Mouse (Mus musculus): ENCODE results near the gene Gmfb. TPM values are rescaled to one million over a fixed set of nuclear protein-coding genes. Genes with fewer than 3 reads are reported as not detected.
A peak's percentile ranks its signal among the peaks of the same experiment; 100 is the strongest.

Gene Gmfb
- 47.5 and 51.2 TPM in 2 replicates for polyA plus RNA-seq (2015; fragmentation: Nextera tagmentation; extraction: Ambion mirVana)

GRCm38 (mm10) chr14:46821873-46822716 lies at the start of gene Gmfb:
Gene Gmfb (minus strand): TSS chr14:46822242.
- H3K9ac ChIP-seq (ENCODE audit: low read depth, low read length): peak within 1 kb of the TSS; percentile 94
- H3K9me3 ChIP-seq (ENCODE audit: control insufficient read depth, low read length): no peaks in the 10 kb centered on the region
- ATAC-seq: peak; percentile 96
- H3K4me1 ChIP-seq (ENCODE audit: control insufficient read depth, insufficient read depth, low read length): peaks cover 13% of the 10 kb centered on the region
- peaks cover under 1% of the 10 kb centered on the region; the same call in 1 of the 2 replicates for H3K36me3 ChIP-seq (ENCODE audit: control insufficient read depth, insufficient read depth, low read length)
- H3K27me3 ChIP-seq (replicated peaks; ENCODE audit: control insufficient read depth, insufficient read depth, low read length): no peaks in the 10 kb centered on the region
- under 1% methylated on average over 65 of the region's 65 CpGs for WGBS
- H3K4me3 ChIP-seq (ENCODE audit: low read length): peak within 1 kb of the TSS; percentile 85
- peak within 1 kb of the TSS; percentile 93 for H3K27ac ChIP-seq (ENCODE audit: low read length)
- H3K4me2 ChIP-seq (ENCODE audit: low read depth, low read length): peak within 1 kb of the TSS; percentile 84

DNA sequence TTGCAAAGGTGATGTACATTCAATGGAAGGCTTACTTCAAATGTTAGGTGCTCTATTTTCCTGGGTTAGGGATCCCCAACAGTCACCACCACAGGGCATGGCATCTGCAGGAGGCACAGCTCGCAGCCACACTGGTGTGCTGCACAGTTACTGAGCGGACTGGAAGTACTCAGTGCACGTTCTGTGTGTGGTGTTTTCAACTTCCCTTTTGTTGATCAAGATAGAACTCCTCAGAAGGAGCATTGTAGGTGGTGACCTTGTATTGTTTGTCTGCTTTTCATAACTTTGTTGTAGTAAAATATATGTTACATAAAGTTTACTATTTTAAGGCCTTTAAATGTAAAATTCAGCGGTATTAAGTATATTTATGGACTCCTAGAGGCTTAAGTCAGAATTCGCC lies 40.9 kb upstream of the Gmfb start:
- no peaks in the 10 kb centered on the region for H3K36me3 ChIP-seq (ENCODE audit: control insufficient read depth, insufficient read depth, low read length)
- H3K9me3 ChIP-seq (ENCODE audit: control insufficient read depth, low read length): no peaks in the 10 kb centered on the region
- H3K9ac ChIP-seq (ENCODE audit: low read depth, low read length): no peak overlapping the region
- no peaks in the 10 kb centered on the region for H3K27me3 ChIP-seq (replicated peaks; ENCODE audit: control insufficient read depth, insufficient read depth, low read length)
- no peak for ATAC-seq
- H3K4me1 ChIP-seq (ENCODE audit: control insufficient read depth, insufficient read depth, low read length): no peaks in the 10 kb centered on the region
- H3K27ac ChIP-seq (ENCODE audit: low read length): no peak overlapping the region
- H3K4me3 ChIP-seq (ENCODE audit: low read length): no peak overlapping the region
- 95% methylated on average over 5 of the region's 5 CpGs for WGBS
- no peak overlapping the region for H3K4me2 ChIP-seq (ENCODE audit: low read depth, low read length)

DNA sequence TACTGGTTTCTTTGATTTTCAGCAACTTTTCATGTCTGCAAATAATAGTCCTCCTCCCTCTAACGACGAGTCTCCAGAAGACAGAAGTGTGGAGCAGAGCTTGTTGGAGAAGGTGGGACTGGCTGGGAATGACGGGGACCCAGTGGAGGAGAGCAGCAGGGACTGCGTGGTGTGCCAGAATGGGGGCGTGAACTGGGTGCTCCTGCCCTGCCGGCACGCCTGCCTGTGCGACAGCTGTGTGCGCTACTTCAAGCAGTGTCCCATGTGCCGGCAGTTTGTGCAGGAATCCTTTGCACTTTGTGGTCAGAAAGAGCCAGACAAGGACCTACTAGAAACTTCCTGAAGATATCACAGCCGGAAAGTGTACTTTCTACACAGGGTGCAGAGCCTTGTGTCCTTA lies 31.6 kb upstream of the Gmfb start:
- Histone ChIP-seq H3K27me3 (replicated peaks; ENCODE audit: control insufficient read depth, insufficient read depth, low read length) (no peaks in the 10 kb centered on the region), H3K9ac (ENCODE audit: low read depth, low read length) (no peak overlapping the region), H3K27ac (ENCODE audit: low read length) (no peak overlapping the region), H3K36me3 (ENCODE audit: control insufficient read depth, insufficient read depth, low read length) (no peaks in the 10 kb centered on the region), H3K4me2 (ENCODE audit: low read depth, low read length) (no peak overlapping the region), H3K4me1 (ENCODE audit: control insufficient read depth, insufficient read depth, low read length) (no peaks in the 10 kb centered on the region), H3K9me3 (ENCODE audit: control insufficient read depth, low read length) (no peaks in the 10 kb centered on the region), H3K4me3 (ENCODE audit: low read length) (no peak overlapping the region)
- WGBS: 86% methylated on average over 11 of the region's 11 CpGs
- no peak for ATAC-seq

- Histone ChIP-seq H3K27me3 (replicated peaks; ENCODE audit: control insufficient read depth, insufficient read depth, low read length) (no peaks in the 10 kb centered on the region), H3K4me1 (ENCODE audit: control insufficient read depth, insufficient read depth, low read length) (no peaks in the 10 kb centered on the region), H3K4me3 (ENCODE audit: low read length) (no peak overlapping the region), H3K27ac (ENCODE audit: low read length) (no peak overlapping the region), H3K4me2 (ENCODE audit: low read depth, low read length) (no peak overlapping the region), H3K9me3 (ENCODE audit: control insufficient read depth, low read length) (no peaks in the 10 kb centered on the region), H3K9ac (ENCODE audit: low read depth, low read length) (no peak overlapping the region), H3K36me3 (ENCODE audit: control insufficient read depth, insufficient read depth, low read length) (no peaks in the 10 kb centered on the region)
- ATAC-seq: no peak
- WGBS: 92% methylated on average over 1 of the region's 1 CpGs
Observed at GRCm38 (mm10) chr14:46849769-46850168, 27.7 kb upstream of the Gmfb start.

DNA sequence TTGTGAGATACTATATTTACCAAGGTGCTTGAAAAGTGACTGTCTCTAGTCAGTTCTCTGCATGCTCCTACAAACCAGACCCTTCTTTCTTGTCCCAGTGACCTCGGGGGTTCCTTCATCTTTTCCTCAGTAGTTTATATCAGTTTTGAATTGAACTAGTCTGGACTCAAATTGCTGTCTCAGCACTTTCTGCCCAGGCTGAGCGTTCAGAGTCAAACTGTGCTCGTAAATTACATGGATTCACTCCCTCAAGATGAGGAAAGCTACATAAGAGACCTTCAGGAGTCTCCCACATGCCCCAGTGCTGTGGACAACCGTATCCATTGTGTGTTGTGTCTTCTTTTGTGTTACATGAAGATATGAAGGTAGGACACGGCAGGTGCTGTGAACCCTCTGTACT lies 26.7 kb upstream of the Gmfb start:
- Histone ChIP-seq H3K4me3 (ENCODE audit: low read length) (no peak overlapping the region), H3K4me2 (ENCODE audit: low read depth, low read length) (no peak overlapping the region), H3K27me3 (replicated peaks; ENCODE audit: control insufficient read depth, insufficient read depth, low read length) (no peaks in the 10 kb centered on the region), H3K9me3 (ENCODE audit: control insufficient read depth, low read length) (no peaks in the 10 kb centered on the region), H3K9ac (ENCODE audit: low read depth, low read length) (no peak overlapping the region), H3K36me3 (ENCODE audit: control insufficient read depth, insufficient read depth, low read length) (no peaks in the 10 kb centered on the region), H3K4me1 (ENCODE audit: control insufficient read depth, insufficient read depth, low read length) (no peaks in the 10 kb centered on the region), H3K27ac (ENCODE audit: low read length) (no peak overlapping the region)
- 73% methylated on average over 5 of the region's 5 CpGs for WGBS
- no peak for ATAC-seq

DNA sequence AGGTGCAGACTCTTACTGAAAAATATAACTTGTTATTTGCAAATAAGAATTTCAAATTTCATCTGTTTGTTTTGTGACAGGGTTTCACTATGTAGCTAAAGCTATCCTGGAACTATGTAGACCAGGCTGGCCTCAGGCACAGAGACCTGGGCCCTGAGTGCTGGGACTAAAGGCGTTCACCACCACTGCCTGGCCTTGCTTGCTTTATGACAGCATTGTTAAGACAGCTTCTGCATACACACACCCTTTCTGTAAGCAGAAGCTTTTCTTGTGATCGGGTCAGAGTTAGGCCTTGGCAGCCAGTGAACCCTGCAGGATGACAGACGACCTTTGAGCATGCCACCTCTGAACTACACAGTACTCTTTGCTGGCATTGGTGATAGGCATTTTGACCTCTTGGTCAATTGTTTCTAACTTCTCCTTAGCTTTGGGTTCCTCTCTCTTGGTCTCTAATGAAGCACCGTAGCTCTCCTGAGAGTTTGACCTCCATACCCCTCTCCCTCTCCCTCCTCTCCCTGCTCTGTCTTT lies 26.1 kb upstream of the Gmfb start:
- no peak for ATAC-seq
- no peak overlapping the region for H3K9ac ChIP-seq (ENCODE audit: low read depth, low read length)
- H3K27ac ChIP-seq (ENCODE audit: low read length): no peak overlapping the region
- no peaks in the 10 kb centered on the region for H3K36me3 ChIP-seq (ENCODE audit: control insufficient read depth, insufficient read depth, low read length)
- no peaks in the 10 kb centered on the region for H3K27me3 ChIP-seq (replicated peaks; ENCODE audit: control insufficient read depth, insufficient read depth, low read length)
- no peak overlapping the region for H3K4me2 ChIP-seq (ENCODE audit: low read depth, low read length)
- H3K4me3 ChIP-seq (ENCODE audit: low read length): no peak overlapping the region
- 66% methylated on average over 4 of the region's 4 CpGs for WGBS
- H3K9me3 ChIP-seq (ENCODE audit: control insufficient read depth, low read length): no peaks in the 10 kb centered on the region
- no peaks in the 10 kb centered on the region for H3K4me1 ChIP-seq (ENCODE audit: control insufficient read depth, insufficient read depth, low read length)

DNA sequence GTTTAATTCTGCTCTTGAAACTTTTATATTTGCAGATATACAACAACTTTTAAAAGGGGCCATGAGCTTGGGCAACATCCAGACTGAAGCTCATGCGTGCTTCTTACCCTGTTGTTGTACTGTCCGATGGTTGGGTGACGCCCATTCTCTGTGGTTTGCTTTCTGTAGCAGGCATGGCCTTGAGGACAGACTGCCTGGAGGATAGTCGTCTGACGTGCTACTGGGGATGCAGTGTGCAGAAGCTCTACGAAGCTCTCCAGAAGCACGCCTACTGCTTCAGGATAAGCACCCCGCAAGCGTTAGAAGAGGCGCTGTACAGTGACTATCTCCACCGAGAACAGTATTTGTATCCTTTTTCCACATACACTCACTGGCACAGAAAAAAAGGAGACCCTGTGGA lies 23.7 kb upstream of the Gmfb start:
- H3K36me3 ChIP-seq (ENCODE audit: control insufficient read depth, insufficient read depth, low read length): peaks cover 7% of the 10 kb centered on the region
- no peak for ATAC-seq
- H3K4me3 ChIP-seq (ENCODE audit: low read length): no peak overlapping the region
- H3K4me2 ChIP-seq (ENCODE audit: low read depth, low read length): no peak overlapping the region
- no peaks in the 10 kb centered on the region for H3K9me3 ChIP-seq (ENCODE audit: control insufficient read depth, low read length)
- H3K4me1 ChIP-seq (ENCODE audit: control insufficient read depth, insufficient read depth, low read length): no peaks in the 10 kb centered on the region
- H3K9ac ChIP-seq (ENCODE audit: low read depth, low read length): no peak overlapping the region
- H3K27ac ChIP-seq (ENCODE audit: low read length): no peak overlapping the region
- H3K27me3 ChIP-seq (replicated peaks; ENCODE audit: control insufficient read depth, insufficient read depth, low read length): no peaks in the 10 kb centered on the region
- WGBS: 92% methylated on average over 11 of the region's 11 CpGs

- H3K9me3 ChIP-seq (ENCODE audit: control insufficient read depth, low read length): no peaks in the 10 kb centered on the region
- H3K4me1 ChIP-seq (ENCODE audit: control insufficient read depth, insufficient read depth, low read length): no peaks in the 10 kb centered on the region
- H3K4me2 ChIP-seq (ENCODE audit: low read depth, low read length): no peak overlapping the region
- H3K27ac ChIP-seq (ENCODE audit: low read length): no peak overlapping the region
- H3K4me3 ChIP-seq (ENCODE audit: low read length): no peak overlapping the region
- WGBS: 47% methylated on average over 4 of the region's 4 CpGs
- no peaks in the 10 kb centered on the region for H3K27me3 ChIP-seq (replicated peaks; ENCODE audit: control insufficient read depth, insufficient read depth, low read length)
- no peak for ATAC-seq
- H3K36me3 ChIP-seq (ENCODE audit: control insufficient read depth, insufficient read depth, low read length): peaks cover 7% of the 10 kb centered on the region
- H3K9ac ChIP-seq (ENCODE audit: low read depth, low read length): no peak overlapping the region
Observed at GRCm38 (mm10) chr14:46839326-46839725, 17.3 kb upstream of the Gmfb start.

- Histone ChIP-seq H3K4me3 (ENCODE audit: low read length) (peak overlapping the region; percentile 83), H3K36me3 (ENCODE audit: control insufficient read depth, insufficient read depth, low read length) (no peaks in the 10 kb centered on the region), H3K9me3 (ENCODE audit: control insufficient read depth, low read length) (no peaks in the 10 kb centered on the region), H3K9ac (ENCODE audit: low read depth, low read length) (peak overlapping the region; percentile 87), H3K27ac (ENCODE audit: low read length) (peak overlapping the region; percentile 45; the same call in 1 of the 2 replicates), H3K27me3 (replicated peaks; ENCODE audit: control insufficient read depth, insufficient read depth, low read length) (0 out of 2 replicates have a peak, but pooled peaks cover 3% of the 10 kb centered on the region), H3K4me1 (ENCODE audit: control insufficient read depth, insufficient read depth, low read length) (peaks cover 6% of the 10 kb centered on the region), H3K4me2 (ENCODE audit: low read depth, low read length) (peak overlapping the region; percentile 87)
- ATAC-seq: no peak; the same call in 1 of the 2 replicates
- WGBS: 8% methylated on average over 39 of the region's 40 CpGs
Observed at GRCm38 (mm10) chr14:46832354-46833272, 10.6 kb upstream of the Gmfb start.

All from intestine, embryonic 16.5 days (tissue).